ENCODE assay signal across 8 mouse cellular contexts in genomic region chr11:69120221-69121000, GRCm38 (mm10). TPM values are rescaled to one million over a fixed set of nuclear protein-coding genes. Genes with fewer than 3 reads are reported as not detected.
DNase-seq lines count a peak whose midpoint lies in the region; ATAC-seq and TF ChIP-seq lines count a peak whose summit lies in the region.

Gene Hes7 (plus strand): TSS chr11:69120404.

- TF ChIP-seq POLR2A in cerebellum, adult 2 months (IDR thresholded peaks at IDR 0.05; ENCODE audit: borderline replicate concordance, insufficient read depth, low read length): no peak

- no peak for TF ChIP-seq CTCF in cerebellum, adult 2 months (IDR thresholded peaks at IDR 0.05; ENCODE audit: borderline replicate concordance, insufficient read depth, low read depth, low read length)

- peak within 1 kb of the TSS; percentile 84 for H3K4me3 ChIP-seq in cerebellum, adult 2 months (replicated peaks; ENCODE audit: insufficient read depth, low read depth, low read length)
- peak within 1 kb of the TSS; percentile 91 for H3K4me3 ChIP-seq in embryonic facial prominence, embryonic 15.5 days (replicated peaks)
- H3K4me3 ChIP-seq in intestine, embryonic 14.5 days (ENCODE audit: low read depth, low read length): peak within 1 kb of the TSS; percentile 82
- H3K4me3 ChIP-seq in midbrain, embryonic 16.5 days (ENCODE audit: low read depth, low read length): peak within 1 kb of the TSS; percentile 79

- H3K9ac ChIP-seq in embryonic facial prominence, embryonic 15.5 days: peak within 1 kb of the TSS; percentile 59
- H3K9ac ChIP-seq in intestine, embryonic 14.5 days (ENCODE audit: low read length): peak within 1 kb of the TSS; percentile 60
- peak within 1 kb of the TSS; percentile 74 for H3K9ac ChIP-seq in midbrain, embryonic 16.5 days (ENCODE audit: low read depth, low read length)

- H3K27ac ChIP-seq in cerebellum, adult 2 months (ENCODE audit: insufficient read depth, low read length): no peak within 1 kb of the TSS
- H3K27ac ChIP-seq in embryonic facial prominence, embryonic 15.5 days (replicated peaks): 0 out of 2 replicates have a peak within 1 kb of the TSS, but pooled peaks have one; percentile 92
- H3K27ac ChIP-seq in intestine, embryonic 14.5 days (ENCODE audit: low read depth): no peak within 1 kb of the TSS
- no peak within 1 kb of the TSS for H3K27ac ChIP-seq in midbrain, embryonic 16.5 days (ENCODE audit: low read length)

- peak; percentile 26 to 30 for DNase-seq in cerebellum, adult 2 months
- DNase-seq in cerebellum, adult 8-10 months: no peak
- DNase-seq in CD4-positive helper T cell, adult 2 months (ENCODE audit: low read depth, low spot score): peak; percentile 29
- peak; percentile 63 for DNase-seq in intestine, embryonic 14.5 days (ENCODE audit: low spot score)
- DNase-seq in left cerebral cortex, postnatal 4 days: no peak
- no peak for DNase-seq in left cerebral cortex, adult 9 months (ENCODE audit: low spot score in 2 of 2)

- no peaks in the 10 kb centered on the region for H3K36me3 ChIP-seq in embryonic facial prominence, embryonic 15.5 days
- H3K36me3 ChIP-seq in intestine, embryonic 14.5 days (ENCODE audit: control insufficient read depth, insufficient read depth, low read length): no peaks in the 10 kb centered on the region
- no peaks in the 10 kb centered on the region for H3K36me3 ChIP-seq in midbrain, embryonic 16.5 days (ENCODE audit: control insufficient read depth, insufficient read depth, low read length)

- H3K4me1 ChIP-seq in cerebellum, adult 2 months (ENCODE audit: control insufficient read depth, insufficient read depth, low read length): no peaks in the 10 kb centered on the region
- peaks cover 37% of the 10 kb centered on the region for H3K4me1 ChIP-seq in embryonic facial prominence, embryonic 15.5 days
- H3K4me1 ChIP-seq in intestine, embryonic 14.5 days (replicated peaks; ENCODE audit: control insufficient read depth, insufficient read depth, low read length): peaks cover 26% of the 10 kb centered on the region
- H3K4me1 ChIP-seq in midbrain, embryonic 16.5 days (ENCODE audit: control insufficient read depth, insufficient read depth, low read length): peaks cover 28% of the 10 kb centered on the region

- H3K9me3 ChIP-seq in embryonic facial prominence, embryonic 15.5 days (replicated peaks): no peaks in the 10 kb centered on the region
- H3K9me3 ChIP-seq in intestine, embryonic 14.5 days (ENCODE audit: control insufficient read depth, low read length): no peaks in the 10 kb centered on the region
- H3K9me3 ChIP-seq in midbrain, embryonic 16.5 days (replicated peaks; ENCODE audit: control insufficient read depth, low read length, poor library complexity, severe bottlenecking): no peaks in the 10 kb centered on the region

- H3K4me2 ChIP-seq in embryonic facial prominence, embryonic 15.5 days (replicated peaks): peak within 1 kb of the TSS; percentile 96
- H3K4me2 ChIP-seq in intestine, embryonic 14.5 days (ENCODE audit: low read length): peak within 1 kb of the TSS; percentile 94
- peak within 1 kb of the TSS; percentile 95 for H3K4me2 ChIP-seq in midbrain, embryonic 16.5 days (ENCODE audit: low read length)

- H3K27me3 ChIP-seq in cerebellum, adult 2 months (ENCODE audit: control insufficient read depth, insufficient read depth, low read length): no peaks in the 10 kb centered on the region
- H3K27me3 ChIP-seq in embryonic facial prominence, embryonic 15.5 days: no peaks in the 10 kb centered on the region; the same call in 1 of the 2 replicates
- H3K27me3 ChIP-seq in intestine, embryonic 14.5 days (replicated peaks; ENCODE audit: control insufficient read depth, insufficient read depth, low read length): 0 out of 2 replicates have a peak, but pooled peaks cover 4% of the 10 kb centered on the region
- H3K27me3 ChIP-seq in midbrain, embryonic 16.5 days (ENCODE audit: control insufficient read depth, insufficient read depth, low read depth, low read length): peaks cover 4% of the 10 kb centered on the region; the same call in 1 of the 2 replicates

- intact Hi-C loops in left cerebral cortex, postnatal 4 days (cut with DNase I): no loop called here

- WGBS in cerebellum, adult 2 months: 32% methylated on average over 27 of the region's 27 CpGs
- WGBS in embryonic facial prominence, embryonic 15.5 days: 4% methylated on average over 27 of the region's 27 CpGs
- 2% methylated on average over 27 of the region's 27 CpGs for WGBS in intestine, embryonic 14.5 days
- 1% methylated on average over 27 of the region's 27 CpGs for WGBS in midbrain, embryonic 16.5 days

- no peak for ATAC-seq in embryonic facial prominence, embryonic 15.5 days (ENCODE audit: insufficient number of reproducible peaks, low FRiP score, low TSS enrichment, low read depth)
- ATAC-seq in intestine, embryonic 14.5 days (replicated peaks; ENCODE audit: low FRiP score, low TSS enrichment, low read depth): no peak
- ATAC-seq in midbrain, embryonic 16.5 days: no peak

RNA-seq across cellular contexts. Expression of gene Hes7, which starts in this region (rescaled TPM):
- 0.44 and 0.59 TPM in 2 replicates for polyA plus RNA-seq in cerebellum, adult 2 months (2012; rRNA removed)
- polyA plus RNA-seq in embryonic facial prominence, embryonic 15.5 days (2015; fragmentation: Nextera tagmentation; extraction: Ambion mirVana): 0.55 and 0.64 TPM in 2 replicates
- polyA plus RNA-seq in intestine, embryonic 14.5 days (2014; fragmentation: Nextera tagmentation; extraction: Ambion mirVana): 0.28 and 0.32 TPM in 2 replicates
- 0.75 and 1.1 TPM in 2 replicates for polyA plus RNA-seq in midbrain, embryonic 16.5 days (2015; fragmentation: Nextera tagmentation; extraction: Ambion mirVana)
- total RNA-seq in left cerebral cortex, postnatal 4 days (2021): 1 to 10 TPM; 2.3 to 2.6 TPM

Comparison
In these comparisons a context has a peak if more than half of its experiments do, and no peak if none do; other contexts are left out.
1. Peak in DNase-seq and H3K4me3 ChIP-seq in cerebellum, adult 2 months; RNA of the gene not detected or under 1 TPM.
2. Peak in DNase-seq, H3K4me3 ChIP-seq, H3K9ac ChIP-seq and H3K4me2 ChIP-seq in intestine, embryonic 14.5 days; RNA of the gene not detected or under 1 TPM.